Mouse (Mus musculus) urinary bladder, postnatal 0 days (tissue): ENCODE results near the gene Cdadc1. TPM values are rescaled to one million over a fixed set of nuclear protein-coding genes. Genes with fewer than 3 reads are reported as not detected.

ENCODE experiments used
- polyA plus RNA-seq: library from polyadenylated mRNA; unstranded; fragments of >200 nt; fragmentation: Nextera tagmentation; extraction: Ambion mirVana; gene quantifications from 2 replicates; pipeline ENCODE4 v1.2.1, GENCODE M21; 2015

Gene Cdadc1
- polyA plus RNA-seq, result 31.4 and 32.1 TPM in 2 replicates

DNA sequence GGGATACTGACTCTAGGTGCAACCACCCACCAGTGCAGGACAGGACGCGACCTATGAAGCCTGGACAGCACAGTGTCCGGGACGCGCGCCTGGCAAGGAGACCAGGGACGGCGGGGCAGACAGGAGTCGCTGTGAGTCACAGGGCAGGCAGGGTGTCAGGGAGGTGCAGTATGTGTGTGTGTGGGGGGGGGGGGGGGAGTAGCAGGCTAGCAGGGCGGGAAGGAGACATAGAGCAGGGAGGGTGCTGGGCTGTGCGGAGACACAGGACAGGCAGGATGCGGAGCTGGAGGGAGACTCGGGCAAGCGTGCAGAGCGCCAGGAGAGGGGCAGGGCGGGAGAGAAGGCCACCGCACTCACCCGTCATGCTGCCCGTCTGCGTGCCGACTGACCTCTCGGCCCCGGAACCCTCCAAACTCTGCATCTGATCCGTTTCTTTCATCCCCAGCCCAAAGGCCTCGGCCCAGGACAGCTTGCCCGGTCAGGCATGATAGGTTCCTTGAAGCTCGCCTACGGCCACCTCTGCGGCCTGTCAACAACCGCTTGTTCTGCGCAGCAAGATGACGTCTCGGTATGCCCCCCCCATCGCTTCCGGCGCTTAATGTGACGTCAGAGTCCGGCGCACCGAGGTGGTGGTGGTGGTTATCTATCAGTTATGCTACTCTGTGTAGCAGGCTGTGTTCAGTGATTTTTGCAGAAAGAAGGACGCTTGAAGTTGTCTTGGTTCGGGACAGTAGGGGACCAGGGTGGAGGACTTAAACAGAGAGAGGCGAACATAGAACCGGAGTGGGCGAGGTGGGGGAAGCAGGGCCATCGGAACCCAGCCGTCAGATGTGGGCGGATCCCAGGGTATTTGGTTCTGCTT is at the start of gene Cdadc1:
Gene Cdadc1, minus strand, starts transcription at position 562 of the 862 bp plus-strand sequence.

DNA sequence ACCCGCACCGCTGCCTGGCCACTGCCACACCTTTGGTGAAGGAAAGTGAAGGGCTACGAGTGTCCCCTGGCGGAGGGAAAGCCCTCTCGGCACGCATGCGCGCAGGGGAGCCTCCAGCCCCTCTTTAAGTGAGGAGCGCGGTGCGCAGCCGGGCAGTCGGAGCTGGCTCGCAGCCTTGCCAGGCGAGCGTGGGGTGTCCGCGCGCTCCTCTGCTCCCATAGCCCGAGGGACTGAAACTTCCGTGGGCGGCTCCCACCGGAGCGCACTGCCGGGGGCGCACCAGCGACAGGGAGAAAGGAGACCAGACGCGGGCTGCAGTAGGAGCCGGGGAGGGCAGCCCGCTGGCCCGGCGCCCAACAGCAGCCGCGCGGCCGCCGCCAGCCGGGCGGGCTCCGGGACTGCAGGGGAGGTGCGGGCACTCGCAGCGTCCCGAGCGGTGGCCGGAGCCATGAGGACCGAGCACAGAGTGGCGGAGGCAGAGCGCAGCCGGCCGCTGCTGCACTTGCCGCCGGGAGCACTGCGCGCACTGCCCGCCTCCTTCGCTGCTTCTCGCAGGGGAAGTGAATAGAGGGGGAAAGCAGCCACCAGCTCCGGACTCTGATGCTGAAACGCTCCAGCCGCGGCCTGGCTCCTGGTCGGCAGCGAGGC is 27.5 kb upstream of the Cdadc1 start, which contains the start of gene Shisa2:
Gene Shisa2, plus strand, starts transcription at position 151 of the 648 bp plus-strand sequence.

Other genes starting within 250 kb of the Cdadc1 start
- 5.5 and 6.0 TPM in 2 replicates for gene Phf11d, start 232.5 kb downstream of the Cdadc1 start, polyA plus RNA-seq
- gene Phf11c, start 202.6 kb downstream of the Cdadc1 start, polyA plus RNA-seq, result 0.10 and 0.17 TPM in 2 replicates
- gene Setdb2, start 157.1 kb downstream of the Cdadc1 start, polyA plus RNA-seq, result 4.3 and 6.3 TPM in 2 replicates
- gene Cab39l, start 157.0 kb downstream of the Cdadc1 start, polyA plus RNA-seq, result 41.1 and 48.4 TPM in 2 replicates
- gene Shisa2, start 27.3 kb upstream of the Cdadc1 start, polyA plus RNA-seq, result 2.3 and 2.9 TPM in 2 replicates